Mouse (Mus musculus) fibroblast of lung, adult 2 months (primary cell): ENCODE data around the gene Serbp1.

ENCODE experiments used
- DNase-seq: peaks from one replicate; pipeline ENCODE4 v3.0.0-alpha.2; 2011; ENCODE audit warnings: low read depth

Serbp1 gene

DNA sequence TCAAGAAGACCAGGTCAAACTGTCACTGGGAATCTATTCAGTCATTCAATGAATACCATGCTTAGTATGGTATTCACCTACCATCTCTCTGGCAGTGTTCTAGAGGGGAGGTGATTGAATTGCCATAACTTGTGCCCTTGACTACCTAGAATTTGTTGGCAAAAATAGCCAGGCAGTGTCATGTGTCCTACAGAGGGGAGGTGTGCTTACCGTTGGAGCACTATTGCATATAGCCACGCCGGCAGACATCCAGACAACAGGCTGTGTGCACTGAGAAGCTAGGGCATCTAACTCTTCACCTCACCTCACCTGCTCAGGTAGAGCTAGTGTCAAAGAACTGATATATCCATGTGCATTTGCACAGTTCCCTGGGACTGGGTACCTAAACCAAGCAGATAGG lies 63.3 kb downstream of the Serbp1 start:
- DNase-seq, result no peak

DNA sequence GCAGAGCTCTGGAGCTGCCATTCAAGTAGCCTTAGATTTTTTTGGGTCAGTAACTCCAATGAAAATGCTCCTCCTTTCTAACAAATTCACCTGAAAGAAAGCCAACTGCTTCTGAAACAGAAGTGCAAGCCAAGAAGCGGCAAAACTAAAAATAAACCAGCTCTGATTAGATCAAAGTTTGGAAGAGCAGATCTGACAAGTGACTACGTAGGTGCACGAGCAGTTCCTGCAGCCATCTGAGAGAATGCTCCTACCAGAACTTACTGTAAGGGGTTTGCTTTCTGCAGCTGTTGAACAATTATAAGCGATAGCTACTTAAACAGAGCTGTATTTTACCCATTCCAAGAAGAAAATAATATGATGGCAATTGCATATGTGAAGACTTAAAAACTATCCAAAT lies 64.5 kb downstream of the Serbp1 start:
- DNase-seq, result no peak

DNA sequence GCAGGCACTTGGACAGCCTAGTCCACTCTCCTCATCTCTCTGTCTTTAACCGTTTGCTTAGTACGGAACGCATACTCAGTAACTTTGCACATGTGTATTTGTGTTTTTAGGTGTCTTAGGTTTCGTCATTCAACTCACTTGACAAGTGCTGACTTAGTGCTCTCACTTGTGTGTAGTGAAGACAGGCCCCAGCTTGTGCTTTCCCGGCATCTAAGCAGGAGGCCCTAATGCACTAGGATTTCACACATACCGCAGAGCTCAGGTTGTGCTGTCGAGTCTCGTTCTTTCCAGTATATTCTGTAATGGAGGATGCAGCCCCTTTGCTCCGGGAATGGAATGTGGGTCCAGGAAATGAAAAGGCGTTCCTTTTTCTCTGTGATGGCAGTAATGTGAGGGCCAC lies 65.2 kb downstream of the Serbp1 start:
- no peak for DNase-seq

DNA sequence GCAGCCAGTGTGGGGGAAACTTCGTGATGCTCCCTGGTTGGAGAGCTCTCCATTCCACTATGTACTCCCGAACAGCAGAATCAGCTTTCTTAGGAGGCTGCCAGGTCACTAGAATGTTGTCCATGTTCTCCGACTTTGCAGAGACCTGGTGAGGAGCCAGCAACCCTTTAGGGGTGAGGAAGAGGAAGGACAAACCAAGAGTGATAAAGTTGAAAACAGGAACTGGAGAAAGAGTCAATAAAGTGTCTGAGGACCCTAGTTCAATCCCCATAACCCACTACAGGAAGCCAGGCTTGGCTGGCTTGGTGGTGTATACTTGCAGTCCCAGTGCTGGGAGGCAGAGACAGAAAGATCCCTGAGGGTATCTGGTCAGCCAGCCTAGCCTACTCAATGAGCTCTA lies 71.0 kb downstream of the Serbp1 start:
- DNase-seq, result no peak

DNA sequence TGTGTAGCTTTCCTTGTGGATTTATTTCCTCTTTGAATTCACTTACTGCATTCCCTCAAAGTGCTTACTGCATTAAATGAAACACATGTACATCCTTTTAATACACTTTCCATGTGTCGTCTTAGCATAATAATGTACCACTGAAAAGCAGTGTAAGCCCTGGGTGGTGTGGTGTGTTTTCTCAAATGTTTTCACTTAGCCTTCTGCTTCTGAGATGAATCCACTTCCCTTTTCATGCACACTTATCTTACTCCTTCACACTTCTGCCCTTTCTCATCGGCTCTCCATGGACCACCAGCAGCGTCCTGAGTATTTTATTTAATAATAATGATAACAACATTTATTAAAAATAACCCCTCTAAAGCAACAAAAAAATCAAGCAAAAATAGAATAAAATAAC lies 71.8 kb downstream of the Serbp1 start:
- DNase-seq, result no peak

DNA sequence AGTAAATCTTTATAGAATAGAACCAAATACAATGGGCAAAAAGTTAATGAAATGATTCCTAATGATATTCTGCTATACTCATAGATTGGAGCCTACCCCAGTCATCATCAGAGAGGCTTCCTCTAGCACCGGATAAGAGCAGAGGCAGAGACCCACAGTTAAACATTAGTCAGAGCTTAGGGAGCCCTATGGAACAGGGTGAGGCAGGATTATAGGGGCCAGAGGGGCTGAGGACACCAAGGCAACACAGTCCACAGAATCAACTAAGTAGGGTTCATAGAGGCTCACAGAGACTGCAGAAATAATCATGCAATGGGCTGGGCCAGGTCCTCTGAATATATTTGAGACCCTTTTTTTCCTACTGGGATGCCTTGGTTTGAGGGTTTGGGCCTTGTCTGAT lies 76.7 kb downstream of the Serbp1 start:
- DNase-seq, result no peak

DNA sequence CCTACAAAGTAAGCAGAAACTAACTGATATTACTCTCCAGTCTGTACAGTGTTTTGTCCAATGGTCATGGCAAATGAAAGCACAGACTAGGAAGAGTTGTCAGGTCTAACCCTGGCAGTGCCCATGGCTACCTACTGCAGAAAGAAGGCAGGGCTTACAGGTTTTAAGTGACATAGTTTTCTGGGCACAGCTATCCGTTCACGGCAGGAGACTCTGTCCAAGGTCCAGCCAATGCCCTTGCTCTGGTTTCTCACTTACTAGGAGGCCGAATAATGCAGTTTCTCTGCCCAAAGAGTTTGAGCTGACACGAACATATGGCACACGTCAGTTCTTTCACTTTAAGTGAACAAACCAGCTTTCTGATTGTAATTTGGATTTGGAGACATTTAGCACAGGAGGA lies 79.1 kb downstream of the Serbp1 start:
- no peak for DNase-seq

DNA sequence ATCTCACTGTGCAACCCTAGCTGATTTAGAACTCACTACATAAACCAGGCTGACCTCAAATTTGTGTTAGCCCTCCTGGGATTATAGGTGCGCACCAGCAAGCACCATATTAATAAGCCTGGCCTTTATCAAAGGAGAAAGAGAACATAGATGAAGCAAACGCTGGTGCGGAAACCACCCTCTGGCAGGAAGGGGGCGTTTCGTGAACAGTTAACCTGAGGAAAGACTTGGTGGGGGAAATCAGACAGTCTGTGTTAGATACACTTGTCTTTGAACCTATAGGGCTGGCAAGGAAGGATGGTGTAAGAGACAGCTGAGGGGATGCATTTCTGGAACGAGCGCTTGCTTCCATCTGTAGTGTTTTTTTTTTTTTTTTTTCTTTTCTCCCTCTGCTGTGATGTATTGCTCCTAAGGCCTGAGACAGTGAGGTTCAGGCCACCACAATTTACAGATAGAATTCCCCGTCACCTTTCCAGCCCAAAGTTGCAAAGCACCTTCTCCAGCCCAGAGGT lies 79.9 kb downstream of the Serbp1 start:
- no peak for DNase-seq

DNA sequence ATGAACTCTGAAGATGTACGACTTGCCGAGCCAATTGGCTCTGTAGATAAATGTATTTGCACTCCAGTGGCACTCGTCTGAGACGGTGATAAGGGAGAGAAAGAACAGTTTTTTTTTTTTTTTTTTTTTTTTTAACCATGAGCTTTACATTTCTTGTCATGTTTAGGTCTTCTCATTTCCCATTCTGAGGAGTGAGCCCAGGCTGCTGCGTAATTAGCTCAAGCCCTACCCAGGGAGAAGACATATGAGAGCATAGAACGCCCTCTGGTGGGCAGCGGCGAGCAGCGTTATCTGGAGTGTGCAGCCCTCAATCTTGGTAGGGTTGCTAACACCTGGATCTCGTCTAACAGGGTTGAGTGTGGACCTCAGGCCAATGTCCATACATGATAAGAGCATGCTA lies 80.5 kb downstream of the Serbp1 start:
- no peak for DNase-seq

DNA sequence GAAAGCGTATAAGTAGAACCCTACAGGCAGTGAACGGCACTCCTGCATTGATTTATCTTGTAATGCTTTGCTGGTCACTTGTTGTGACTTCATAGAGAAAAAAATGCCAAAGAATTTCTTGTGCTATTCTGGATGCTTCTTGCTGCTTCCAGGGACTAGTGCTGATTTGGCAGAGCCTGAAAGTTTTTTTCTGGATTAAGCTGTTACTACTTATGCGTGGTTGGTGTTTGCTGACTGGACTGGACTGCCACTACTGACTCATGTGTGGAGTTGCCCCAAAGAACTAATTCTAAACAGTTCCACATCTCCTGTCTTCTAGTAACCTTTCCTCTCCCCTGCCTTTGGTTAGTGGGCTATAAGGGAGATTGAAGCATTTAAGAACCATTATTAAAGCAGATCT lies 85.8 kb downstream of the Serbp1 start:
- DNase-seq, result no peak

DNA sequence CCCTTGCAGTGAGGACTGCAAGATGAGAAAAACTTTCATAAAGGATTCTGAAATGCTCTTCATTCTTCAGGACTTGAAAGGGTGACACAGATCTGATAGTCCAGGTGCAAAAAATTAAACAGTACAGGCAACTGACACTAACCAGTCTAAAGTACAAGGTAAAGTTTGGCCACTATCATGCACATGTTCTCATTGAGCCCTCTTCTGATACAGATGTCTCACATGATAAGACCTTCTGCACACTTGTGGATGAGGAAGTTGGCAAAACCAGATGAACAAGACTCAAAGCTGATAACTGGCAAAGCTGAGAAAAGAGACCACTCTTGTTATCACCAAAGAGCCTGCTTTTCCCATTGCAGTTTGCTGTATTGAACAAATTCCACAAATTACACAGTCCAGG lies 100.0 kb downstream of the Serbp1 start:
- DNase-seq, result no peak

DNA sequence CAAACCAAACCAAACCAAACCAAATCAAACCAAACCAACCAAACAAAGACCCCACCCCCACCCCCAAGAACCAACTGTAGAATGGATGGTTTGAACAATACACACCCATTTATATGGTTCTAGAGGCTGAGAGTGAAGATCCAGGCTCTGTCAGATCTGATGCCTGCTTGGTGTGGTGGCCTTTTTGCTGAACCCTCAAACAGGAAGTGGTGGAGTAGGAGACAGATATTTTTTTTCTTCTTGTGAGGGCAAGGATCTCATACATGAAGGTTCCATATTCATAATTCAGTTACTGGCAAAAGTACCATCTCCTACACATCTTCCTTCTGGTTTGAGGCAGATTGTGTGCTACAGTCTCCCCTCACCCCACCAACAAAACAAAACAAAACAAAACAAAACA lies 101.5 kb downstream of the Serbp1 start:
- no peak for DNase-seq
